Mouse (Mus musculus): ENCODE measurements around the gene Gpr89. TPM values are rescaled to one million over a fixed set of nuclear protein-coding genes. Genes with fewer than 3 reads are reported as not detected.

Gpr89 gene
- polyA plus RNA-seq, 1 experiment from 2014 or later: 93.4 TPM

DNA sequence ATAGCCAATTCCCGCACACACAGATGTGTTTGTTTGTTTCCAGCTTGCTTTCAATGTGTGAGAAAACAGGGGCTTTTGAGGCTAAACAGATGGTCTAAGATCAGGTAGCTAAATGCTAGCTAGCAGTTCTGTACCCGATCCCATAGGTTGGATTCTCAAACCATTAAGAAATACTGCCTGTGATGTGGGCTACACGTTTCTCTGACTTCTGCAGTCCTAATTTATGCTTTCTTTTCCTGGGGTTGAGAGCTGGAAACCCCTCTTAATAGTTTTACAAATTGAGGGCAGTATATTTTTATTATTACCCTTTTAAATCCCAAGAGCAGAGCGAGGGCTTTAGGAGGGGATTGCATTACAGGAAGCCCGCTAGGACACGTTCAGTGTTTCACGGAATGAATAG is 15.8 kb upstream of the Gpr89 start:
- 67% methylated on average over 7 of the region's 7 CpGs for WGBS
- Histone ChIP-seq H3K9me3 (ENCODE audit: control insufficient read depth, low read length) (no peaks in the 10 kb centered on the region), H3K4me2 (ENCODE audit: low read depth, low read length) (no peak overlapping the region), H3K36me3 (ENCODE audit: control insufficient read depth, insufficient read depth, low read length) (no peaks in the 10 kb centered on the region), H3K27me3 (replicated peaks; ENCODE audit: control insufficient read depth, insufficient read depth, low read length) (no peaks in the 10 kb centered on the region), H3K4me3 (ENCODE audit: low read length) (no peak overlapping the region), H3K9ac (ENCODE audit: low read depth, low read length) (no peak overlapping the region), H3K4me1 (ENCODE audit: control insufficient read depth, insufficient read depth, low read length) (no peaks in the 10 kb centered on the region), H3K27ac (ENCODE audit: low read length) (no peak overlapping the region)
- no peak for ATAC-seq

DNA sequence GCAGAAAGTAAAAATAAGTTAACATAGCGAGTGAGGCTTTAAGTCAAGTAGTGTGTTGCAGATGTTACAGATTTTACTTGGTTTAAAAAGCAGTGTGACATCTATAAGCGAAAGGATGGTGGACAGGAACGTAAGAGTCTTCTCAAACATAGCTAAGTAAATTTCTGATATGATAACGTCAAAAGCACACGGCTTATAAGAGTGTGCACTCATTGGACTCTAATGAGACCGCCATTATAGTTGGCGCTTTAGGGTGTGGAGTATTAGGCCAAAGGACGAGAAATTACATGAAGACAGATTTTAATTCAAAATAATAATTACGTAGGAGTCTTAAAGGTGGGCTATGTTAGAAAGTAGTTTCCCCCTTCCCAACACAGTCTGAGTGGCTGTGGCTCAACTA is 446 bp upstream of the Gpr89 start:
- no peak for ATAC-seq
- peak overlapping the region; percentile 78 for H3K4me3 ChIP-seq (ENCODE audit: low read length)

DNA sequence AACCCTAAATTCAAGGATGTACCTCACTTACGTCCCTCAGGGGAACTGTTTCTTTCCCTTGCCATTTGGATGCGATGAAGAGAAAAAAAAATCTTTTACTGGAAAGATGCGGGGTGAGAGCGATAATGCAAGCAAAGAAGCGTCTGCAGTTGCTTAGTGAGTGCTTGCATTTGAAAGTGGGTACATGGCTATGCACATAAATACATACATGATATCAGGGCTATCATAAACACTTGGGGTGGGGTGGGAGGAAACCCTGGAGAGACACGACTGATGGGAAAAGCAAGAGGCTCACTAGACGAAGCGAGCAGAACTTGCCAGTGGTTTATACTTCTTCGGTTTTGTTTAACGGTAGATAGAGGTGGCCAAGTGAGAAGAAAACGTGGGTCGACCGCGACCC is 753 bp downstream of the Gpr89 start, which contains the start of gene Gja5:
Gene Gja5, plus strand, starts transcription at position 301 of the 400 bp plus-strand sequence.
- 11% methylated on average over 14 of the region's 14 CpGs for WGBS
- H3K9me3 ChIP-seq (ENCODE audit: control insufficient read depth, low read length): no peaks in the 10 kb centered on the region
- H3K9ac ChIP-seq (ENCODE audit: low read depth, low read length): peak within 1 kb of the TSS; percentile 88
- peaks cover 10% of the 10 kb centered on the region for H3K4me1 ChIP-seq (ENCODE audit: control insufficient read depth, insufficient read depth, low read length)
- no peaks in the 10 kb centered on the region for H3K36me3 ChIP-seq (ENCODE audit: control insufficient read depth, insufficient read depth, low read length)
- ATAC-seq: no peak
- H3K27me3 ChIP-seq (replicated peaks; ENCODE audit: control insufficient read depth, insufficient read depth, low read length): no peaks in the 10 kb centered on the region
- H3K4me3 ChIP-seq (ENCODE audit: low read length): peak within 1 kb of the TSS; percentile 78
- H3K4me2 ChIP-seq (ENCODE audit: low read depth, low read length): peak within 1 kb of the TSS; percentile 53
- H3K27ac ChIP-seq (ENCODE audit: low read length): peak within 1 kb of the TSS; percentile 3; the same call in 1 of the 2 replicates

More for the DNA sequence above, 446 bp upstream of the Gpr89 start:
- Histone ChIP-seq H3K4me2 (ENCODE audit: low read depth, low read length) (peak overlapping the region; percentile 53), H3K9ac (ENCODE audit: low read depth, low read length) (peak overlapping the region; percentile 88), H3K4me1 (ENCODE audit: control insufficient read depth, insufficient read depth, low read length) (peaks cover 10% of the 10 kb centered on the region), H3K9me3 (ENCODE audit: control insufficient read depth, low read length) (no peaks in the 10 kb centered on the region), H3K36me3 (ENCODE audit: control insufficient read depth, insufficient read depth, low read length) (no peaks in the 10 kb centered on the region), H3K27ac (ENCODE audit: low read length) (no peak overlapping the region), H3K27me3 (replicated peaks; ENCODE audit: control insufficient read depth, insufficient read depth, low read length) (no peaks in the 10 kb centered on the region)
- 41% methylated on average over 9 of the region's 9 CpGs for WGBS

DNA sequence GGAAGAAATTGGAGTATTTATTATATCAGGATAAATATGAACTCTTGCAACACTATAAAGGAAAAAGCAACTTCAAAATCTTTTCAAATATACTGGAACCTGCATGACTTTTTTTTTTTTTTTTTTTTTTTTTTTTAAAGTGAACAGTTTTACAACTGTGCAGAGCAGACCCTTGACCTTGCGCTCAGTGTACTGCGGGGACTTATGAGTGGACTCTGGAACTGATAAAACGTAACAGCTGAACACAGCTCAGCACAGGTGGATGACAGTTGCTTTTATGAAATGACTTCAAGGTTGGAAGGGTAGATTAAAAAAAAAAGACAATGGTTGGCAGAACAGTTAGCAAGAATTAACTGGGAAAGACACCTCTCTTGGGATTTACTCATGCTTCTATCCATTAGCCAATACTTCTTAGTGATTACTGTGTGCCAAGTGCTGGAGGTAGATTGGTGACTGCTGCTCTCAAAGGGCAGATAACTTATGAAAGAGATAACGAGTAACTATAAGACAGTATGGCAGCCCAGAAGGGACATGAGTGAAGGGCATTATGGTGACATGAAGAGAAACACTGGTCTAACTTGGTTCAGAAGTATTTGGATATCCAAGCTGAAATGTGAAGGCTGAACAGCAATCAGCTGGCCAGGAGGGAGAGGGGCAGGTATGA is 2.7 kb downstream of the Gpr89 start:
- Histone ChIP-seq H3K9ac (ENCODE audit: low read depth, low read length) (no peak overlapping the region), H3K9me3 (ENCODE audit: control insufficient read depth, low read length) (no peaks in the 10 kb centered on the region), H3K27ac (ENCODE audit: low read length) (peak overlapping the region; percentile 69), H3K36me3 (ENCODE audit: control insufficient read depth, insufficient read depth, low read length) (0 out of 2 replicates have a peak, but pooled peaks cover 2% of the 10 kb centered on the region), H3K27me3 (replicated peaks; ENCODE audit: control insufficient read depth, insufficient read depth, low read length) (no peaks in the 10 kb centered on the region), H3K4me3 (ENCODE audit: low read length) (no peak overlapping the region), H3K4me2 (ENCODE audit: low read depth, low read length) (peak overlapping the region; percentile 37; the same call in 1 of the 2 replicates), H3K4me1 (ENCODE audit: control insufficient read depth, insufficient read depth, low read length) (peaks cover 10% of the 10 kb centered on the region)
- WGBS: 62% methylated on average over 4 of the region's 4 CpGs
- peak; percentile 89 for ATAC-seq

DNA sequence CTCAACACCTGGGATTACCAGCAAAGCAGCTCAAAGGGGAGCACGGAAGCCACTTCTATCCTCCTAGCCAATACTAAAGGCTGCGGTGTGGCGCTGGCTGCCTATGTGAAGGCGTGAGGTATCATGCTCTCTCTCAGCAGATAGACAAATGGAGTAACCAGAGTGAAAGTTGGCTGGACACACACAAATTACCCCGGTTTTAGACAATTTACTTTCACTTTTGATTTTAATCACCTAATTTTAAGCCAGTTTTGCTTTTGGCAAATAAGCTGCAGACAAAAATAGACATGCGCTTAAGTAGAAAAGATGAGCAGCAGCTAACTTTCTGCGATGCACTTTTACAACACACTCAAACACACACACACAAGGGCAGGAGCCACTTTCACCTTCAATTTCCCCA is 21.5 kb downstream of the Gpr89 start:
- H3K27me3 ChIP-seq (replicated peaks; ENCODE audit: control insufficient read depth, insufficient read depth, low read length): no peaks in the 10 kb centered on the region

DNA sequence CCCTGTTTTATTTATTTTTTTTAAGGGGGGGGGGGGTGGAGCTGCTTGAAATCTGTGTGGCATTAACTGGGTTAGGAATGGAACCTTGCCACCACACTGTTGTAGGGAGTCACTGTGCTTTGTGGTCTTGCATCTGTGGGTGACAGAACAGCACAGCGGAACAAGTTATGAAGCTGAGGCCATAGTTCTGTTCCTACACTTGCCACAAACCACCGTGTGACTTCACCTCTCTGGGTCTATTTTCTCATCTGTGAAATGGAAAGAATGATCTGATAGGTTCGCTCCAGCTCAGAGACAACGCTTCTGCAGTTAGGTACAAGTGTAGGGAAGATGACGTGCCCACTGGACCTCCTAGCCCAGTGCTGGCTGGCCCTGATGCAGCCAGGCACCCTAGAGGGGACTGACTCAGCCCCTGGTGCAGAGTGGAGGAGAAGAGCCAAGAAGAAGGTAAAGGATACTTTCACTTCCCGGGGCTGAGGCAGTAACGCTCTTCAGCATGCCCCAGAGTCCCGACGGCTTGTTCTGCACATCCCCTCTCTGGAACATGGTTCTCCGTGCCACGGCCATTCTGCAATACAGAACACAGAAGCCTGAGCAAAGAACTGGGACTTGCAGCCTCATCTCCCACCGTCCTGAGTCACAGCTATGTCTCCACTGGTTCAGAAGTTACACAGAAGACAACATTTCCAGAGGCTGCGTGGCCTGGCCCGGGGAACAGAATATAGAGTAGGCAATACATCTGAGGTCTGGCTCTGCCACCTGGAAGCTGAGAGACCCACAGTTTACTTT is 22.9 kb downstream of the Gpr89 start:
- Histone ChIP-seq H3K27me3 (replicated peaks; ENCODE audit: control insufficient read depth, insufficient read depth, low read length) (no peaks in the 10 kb centered on the region), H3K9me3 (ENCODE audit: control insufficient read depth, low read length) (no peaks in the 10 kb centered on the region), H3K9ac (ENCODE audit: low read depth, low read length) (no peak overlapping the region), H3K4me1 (ENCODE audit: control insufficient read depth, insufficient read depth, low read length) (no peaks in the 10 kb centered on the region), H3K4me3 (ENCODE audit: low read length) (no peak overlapping the region), H3K27ac (ENCODE audit: low read length) (no peak overlapping the region), H3K4me2 (ENCODE audit: low read depth, low read length) (no peak overlapping the region), H3K36me3 (ENCODE audit: control insufficient read depth, insufficient read depth, low read length) (peaks cover 4% of the 10 kb centered on the region; the same call in 1 of the 2 replicates)
- WGBS: 94% methylated on average over 14 of the region's 14 CpGs
- no peak for ATAC-seq

More for the DNA sequence above, 21.5 kb downstream of the Gpr89 start:
- no peak for ATAC-seq
- Histone ChIP-seq H3K9me3 (ENCODE audit: control insufficient read depth, low read length) (no peaks in the 10 kb centered on the region), H3K4me2 (ENCODE audit: low read depth, low read length) (no peak overlapping the region), H3K4me3 (ENCODE audit: low read length) (no peak overlapping the region), H3K27ac (ENCODE audit: low read length) (no peak overlapping the region), H3K36me3 (ENCODE audit: control insufficient read depth, insufficient read depth, low read length) (peaks cover 5% of the 10 kb centered on the region), H3K9ac (ENCODE audit: low read depth, low read length) (no peak overlapping the region), H3K4me1 (ENCODE audit: control insufficient read depth, insufficient read depth, low read length) (no peaks in the 10 kb centered on the region)
- 94% methylated on average over 7 of the region's 7 CpGs for WGBS

DNA sequence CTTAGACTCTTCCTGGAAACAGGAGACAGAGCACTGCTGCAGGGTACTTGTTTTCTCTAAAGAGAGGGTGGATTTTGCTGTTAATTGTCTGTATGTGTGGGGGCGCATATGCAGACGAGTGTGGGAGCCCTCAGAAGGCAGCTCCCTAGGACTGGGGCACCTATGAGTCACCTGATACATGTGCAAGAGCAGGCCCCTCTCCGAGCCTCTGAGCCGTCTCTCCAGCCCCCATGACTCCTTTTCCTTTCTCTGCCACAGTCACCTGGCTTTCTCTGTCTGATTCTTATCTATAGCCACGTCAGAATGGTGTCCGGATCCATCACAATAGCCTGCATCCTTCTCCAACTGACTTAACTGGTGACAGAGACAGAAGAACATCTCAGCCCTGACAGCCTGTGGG is 23.6 kb downstream of the Gpr89 start:
- H3K4me2 ChIP-seq (ENCODE audit: low read depth, low read length): no peak overlapping the region
- no peaks in the 10 kb centered on the region for H3K27me3 ChIP-seq (replicated peaks; ENCODE audit: control insufficient read depth, insufficient read depth, low read length)
- ATAC-seq: no peak
- H3K4me1 ChIP-seq (ENCODE audit: control insufficient read depth, insufficient read depth, low read length): no peaks in the 10 kb centered on the region
- 78% methylated on average over 6 of the region's 6 CpGs for WGBS
- no peaks in the 10 kb centered on the region for H3K9me3 ChIP-seq (ENCODE audit: control insufficient read depth, low read length)
- H3K9ac ChIP-seq (ENCODE audit: low read depth, low read length): no peak overlapping the region
- H3K27ac ChIP-seq (ENCODE audit: low read length): no peak overlapping the region
- H3K4me3 ChIP-seq (ENCODE audit: low read length): no peak overlapping the region
- H3K36me3 ChIP-seq (ENCODE audit: control insufficient read depth, insufficient read depth, low read length): peaks cover 4% of the 10 kb centered on the region; the same call in 1 of the 2 replicates

DNA sequence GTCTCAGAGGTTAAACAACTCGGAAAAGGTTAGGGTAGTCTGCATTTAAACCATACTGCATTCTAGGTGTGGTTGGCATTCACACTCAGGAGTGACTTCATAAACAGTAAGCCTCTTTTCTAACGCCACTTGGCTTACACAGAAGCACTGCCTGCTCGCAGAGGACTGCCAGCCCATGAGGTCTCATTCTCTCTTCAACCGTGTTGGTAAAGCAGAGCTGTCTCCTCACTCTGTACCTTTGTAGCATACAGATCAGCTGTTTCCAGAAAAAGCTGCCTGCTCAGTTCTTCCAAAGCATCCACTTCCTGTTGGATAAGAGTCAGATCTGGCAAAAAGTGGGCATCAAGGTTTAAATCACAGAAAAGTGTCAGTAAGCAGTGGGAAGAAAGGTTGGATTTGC is 24.8 kb downstream of the Gpr89 start:
- Histone ChIP-seq H3K36me3 (ENCODE audit: control insufficient read depth, insufficient read depth, low read length) (peaks cover 4% of the 10 kb centered on the region; the same call in 1 of the 2 replicates), H3K9me3 (ENCODE audit: control insufficient read depth, low read length) (no peaks in the 10 kb centered on the region), H3K4me3 (ENCODE audit: low read length) (no peak overlapping the region), H3K4me1 (ENCODE audit: control insufficient read depth, insufficient read depth, low read length) (peaks cover 5% of the 10 kb centered on the region; the same call in 1 of the 2 replicates), H3K9ac (ENCODE audit: low read depth, low read length) (no peak overlapping the region), H3K4me2 (ENCODE audit: low read depth, low read length) (no peak overlapping the region), H3K27ac (ENCODE audit: low read length) (no peak overlapping the region), H3K27me3 (replicated peaks; ENCODE audit: control insufficient read depth, insufficient read depth, low read length) (no peaks in the 10 kb centered on the region)
- no peak for ATAC-seq
- WGBS: 89% methylated on average over 4 of the region's 4 CpGs

DNA sequence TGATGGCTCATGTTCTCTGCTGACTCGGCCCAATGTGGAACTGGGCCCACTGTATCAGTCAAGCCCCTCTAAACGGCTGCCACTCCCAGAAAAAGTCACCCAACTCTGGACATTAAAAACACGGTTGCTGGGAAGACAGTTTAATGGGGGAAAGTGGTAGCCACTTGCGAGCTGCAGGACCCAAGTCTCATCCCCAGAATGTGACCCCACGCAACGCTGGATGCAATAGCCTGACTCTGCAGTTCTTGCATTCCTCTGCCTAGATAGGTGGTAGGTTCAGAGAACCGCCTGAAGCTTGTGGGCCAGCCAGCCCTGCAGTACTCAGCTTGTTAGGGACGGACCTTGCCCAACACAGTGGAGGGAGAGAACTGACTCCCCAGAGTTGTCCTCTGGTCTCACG is 25.6 kb downstream of the Gpr89 start:
- peaks cover 4% of the 10 kb centered on the region; the same call in 1 of the 2 replicates for H3K36me3 ChIP-seq (ENCODE audit: control insufficient read depth, insufficient read depth, low read length)
- H3K27ac ChIP-seq (ENCODE audit: low read length): no peak overlapping the region
- 83% methylated on average over 9 of the region's 9 CpGs for WGBS
- no peak for ATAC-seq
- peaks cover 8% of the 10 kb centered on the region; the same call in 1 of the 2 replicates for H3K4me1 ChIP-seq (ENCODE audit: control insufficient read depth, insufficient read depth, low read length)
- no peaks in the 10 kb centered on the region for H3K27me3 ChIP-seq (replicated peaks; ENCODE audit: control insufficient read depth, insufficient read depth, low read length)
- H3K4me3 ChIP-seq (ENCODE audit: low read length): no peak overlapping the region
- no peak overlapping the region for H3K4me2 ChIP-seq (ENCODE audit: low read depth, low read length)
- H3K9ac ChIP-seq (ENCODE audit: low read depth, low read length): no peak overlapping the region
- no peaks in the 10 kb centered on the region for H3K9me3 ChIP-seq (ENCODE audit: control insufficient read depth, low read length)

Measured in intestine, embryonic 16.5 days (tissue).